Mouse (Mus musculus) hindbrain, embryonic 11.5 days (tissue): ENCODE data around the gene Sbk1. TPM values are rescaled to one million over a fixed set of nuclear protein-coding genes. Genes with fewer than 3 reads are reported as not detected.

ENCODE experiments used
- ATAC-seq: fragments of 200-750 bp; cut with Nextera tagmentation; 2 replicates; pipeline ENCODE4 v1.8.0; 2017; ENCODE audit warnings: mild to moderate bottlenecking, moderate TSS enrichment, moderate library complexity; ENCODE audit not compliant: low FRiP score
- DNase-seq: peaks from one replicate; pipeline ENCODE4 v3.0.0-alpha.2; 2015; ENCODE audit warnings: low spot score
- H3K27ac ChIP-seq: fragments of 300-500 bp; sonication (generic); 2 replicates; pipeline ENCODE4 v1.5.1; 2014; ENCODE audit warnings: mild to moderate bottlenecking, low read depth, low read length
- H3K27me3 ChIP-seq: fragments of 300-500 bp; sonication (generic); 2 replicates; pipeline ENCODE4 v1.6.1; 2014; ENCODE audit warnings: mild to moderate bottlenecking, low read length, moderate library complexity, mixed read lengths; ENCODE audit not compliant: control insufficient read depth, insufficient read depth
- H3K36me3 ChIP-seq: fragments of 300-500 bp; sonication (generic); 2 replicates; pipeline ENCODE4 v1.6.1; 2014; ENCODE audit warnings: mild to moderate bottlenecking, low read length, moderate library complexity, mixed read lengths; ENCODE audit not compliant: control insufficient read depth, insufficient read depth
- H3K4me1 ChIP-seq: fragments of 300-500 bp; sonication (generic); replicated peaks from 2 replicates; pipeline ENCODE4 v1.6.1; 2014; ENCODE audit warnings: low read length, mixed read lengths; ENCODE audit not compliant: control insufficient read depth, insufficient read depth
- H3K4me2 ChIP-seq: fragments of 300-500 bp; sonication (generic); replicated peaks from 2 replicates; pipeline ENCODE4 v1.6.1; 2014; ENCODE audit warnings: mild to moderate bottlenecking, low read depth, low read length
- H3K4me3 ChIP-seq: fragments of 300-500 bp; sonication (generic); 2 replicates; pipeline ENCODE4 v1.5.1; 2014; ENCODE audit warnings: low read depth, low read length
- H3K9ac ChIP-seq: fragments of 300-500 bp; sonication (generic); 2 replicates; pipeline ENCODE4 v1.6.1; 2014; ENCODE audit warnings: low read depth, low read length
- H3K9me3 ChIP-seq: fragments of 300-500 bp; sonication (generic); 2 replicates; pipeline ENCODE4 v1.6.1; 2016; ENCODE audit warnings: low read length; ENCODE audit not compliant: control insufficient read depth
- WGBS: fragments of 180-500 bp; shearing (Covaris S2); extraction: QIAGEN DNeasy Blood & Tissue Kit; methylation state at CpG from one replicate; pipeline ENCODE4 v1.1.7; 2014; 5-methylcytosine and 5-hydroxymethylcytosine counted together
- polyA plus RNA-seq: library from polyadenylated mRNA; unstranded; fragments of >200 nt; fragmentation: Nextera tagmentation; extraction: Ambion mirVana; gene quantifications from 2 replicates; pipeline ENCODE4 v1.2.1, GENCODE M21; 2014

Sbk1 gene
- 137 and 161 TPM in 2 replicates for polyA plus RNA-seq

- Histone ChIP-seq H3K4me1 (peaks cover 2% of the 10 kb centered on the region; the same call in 1 of the 2 replicates), H3K27me3 (no peaks in the 10 kb centered on the region), H3K36me3 (no peaks in the 10 kb centered on the region), H3K4me3 (peak within 1 kb of the TSS; percentile 95), H3K9ac (peak within 1 kb of the TSS; percentile 100), H3K4me2 (peak within 1 kb of the TSS; percentile 86), H3K27ac (peak within 1 kb of the TSS; percentile 91), H3K9me3 (no peaks in the 10 kb centered on the region)
- DNase-seq (peak; percentile 95), ATAC-seq (peak; percentile 92)
- under 1% methylated on average over 36 of the region's 85 CpGs for WGBS
These were observed at the start of gene Sbk1 for GRCm38 (mm10) chr7:126271712-126272683. Sbk1 (plus strand) TSS chr7:126272619.

- no peak overlapping the region for H3K9ac ChIP-seq
- no peak for ATAC-seq
- DNase-seq = no peak
These were observed 49.7 kb upstream of the Sbk1 start for GRCm38 (mm10) chr7:126222753-126223152.

GRCm38 (mm10) chr7:126226136-126226535 is 46.3 kb upstream of the Sbk1 start:
- WGBS = 18% methylated on average over 5 of the region's 5 CpGs
- Histone ChIP-seq H3K9me3 (no peaks in the 10 kb centered on the region), H3K27ac (no peak overlapping the region), H3K4me3 (no peak overlapping the region), H3K36me3 (no peaks in the 10 kb centered on the region), H3K4me1 (no peaks in the 10 kb centered on the region), H3K4me2 (no peak overlapping the region), H3K27me3 (no peaks in the 10 kb centered on the region), H3K9ac (no peak overlapping the region)
- ATAC-seq (no peak), DNase-seq (no peak)

More at GRCm38 (mm10) chr7:126222753-126223152, 49.7 kb upstream of the Sbk1 start:
- H3K4me1 ChIP-seq = no peaks in the 10 kb centered on the region
- WGBS = 70% methylated on average over 3 of the region's 3 CpGs
- no peaks in the 10 kb centered on the region for H3K9me3 ChIP-seq
- no peak overlapping the region for H3K4me2 ChIP-seq
- no peak overlapping the region for H3K27ac ChIP-seq
- H3K27me3 ChIP-seq = no peaks in the 10 kb centered on the region
- H3K4me3 ChIP-seq = no peak overlapping the region
- no peaks in the 10 kb centered on the region for H3K36me3 ChIP-seq

- Histone ChIP-seq H3K4me2 (no peak overlapping the region), H3K4me1 (no peaks in the 10 kb centered on the region), H3K9me3 (no peaks in the 10 kb centered on the region), H3K9ac (no peak overlapping the region), H3K36me3 (no peaks in the 10 kb centered on the region), H3K4me3 (no peak overlapping the region), H3K27me3 (no peaks in the 10 kb centered on the region), H3K27ac (no peak overlapping the region)
- DNase-seq = no peak
- WGBS = 67% methylated on average over 8 of the region's 8 CpGs
- no peak for ATAC-seq
These were observed 41.9 kb upstream of the Sbk1 start for GRCm38 (mm10) chr7:126230357-126231148.

- Histone ChIP-seq H3K4me3 (no peak overlapping the region), H3K36me3 (no peaks in the 10 kb centered on the region), H3K4me2 (no peak overlapping the region), H3K9me3 (no peaks in the 10 kb centered on the region), H3K27me3 (no peaks in the 10 kb centered on the region), H3K27ac (no peak overlapping the region), H3K4me1 (no peaks in the 10 kb centered on the region), H3K9ac (no peak overlapping the region)
- ATAC-seq (no peak), DNase-seq (no peak)
- WGBS = 84% methylated on average over 7 of the region's 8 CpGs
These were observed 39.9 kb upstream of the Sbk1 start for GRCm38 (mm10) chr7:126232345-126233071.

- WGBS = 85% methylated on average over 3 of the region's 3 CpGs
- H3K4me2 ChIP-seq = no peak overlapping the region
- no peak overlapping the region for H3K27ac ChIP-seq
These were observed 37.8 kb upstream of the Sbk1 start for GRCm38 (mm10) chr7:126234611-126235010.

GRCm38 (mm10) chr7:126236083-126236793 is 36.2 kb upstream of the Sbk1 start:
- DNase-seq = no peak
- no peaks in the 10 kb centered on the region for H3K9me3 ChIP-seq
- 65% methylated on average over 11 of the region's 11 CpGs for WGBS

More at GRCm38 (mm10) chr7:126234611-126235010, 37.8 kb upstream of the Sbk1 start:
- no peak overlapping the region for H3K4me3 ChIP-seq
- no peak overlapping the region for H3K9ac ChIP-seq
- no peaks in the 10 kb centered on the region for H3K4me1 ChIP-seq
- no peaks in the 10 kb centered on the region for H3K9me3 ChIP-seq
- H3K27me3 ChIP-seq = no peaks in the 10 kb centered on the region
- DNase-seq (no peak), ATAC-seq (no peak)
- no peaks in the 10 kb centered on the region for H3K36me3 ChIP-seq

GRCm38 (mm10) chr7:126236794-126237192 is 35.6 kb upstream of the Sbk1 start:
- Histone ChIP-seq H3K4me3 (no peak overlapping the region), H3K9me3 (no peaks in the 10 kb centered on the region), H3K4me1 (no peaks in the 10 kb centered on the region), H3K27me3 (no peaks in the 10 kb centered on the region), H3K4me2 (no peak overlapping the region), H3K36me3 (no peaks in the 10 kb centered on the region), H3K9ac (no peak overlapping the region), H3K27ac (no peak overlapping the region)
- 78% methylated on average over 5 of the region's 5 CpGs for WGBS
- DNase-seq (no peak), ATAC-seq (no peak)

More at GRCm38 (mm10) chr7:126236083-126236793, 36.2 kb upstream of the Sbk1 start:
- H3K4me2 ChIP-seq = no peak overlapping the region
- no peaks in the 10 kb centered on the region for H3K36me3 ChIP-seq
- no peaks in the 10 kb centered on the region for H3K27me3 ChIP-seq
- H3K27ac ChIP-seq = no peak overlapping the region
- no peak overlapping the region for H3K9ac ChIP-seq
- no peak for ATAC-seq
- no peaks in the 10 kb centered on the region for H3K4me1 ChIP-seq
- no peak overlapping the region for H3K4me3 ChIP-seq
